Mouse (Mus musculus) brain, embryonic 14.5 days (tissue): ENCODE data around the gene Ugcg.

Source experiments
- CTCF ChIP-seq: fragments of 200-500 bp; IDR thresholded peaks from 2 replicates; pipeline ENCODE4 v1.5.1; 2012; ENCODE audit warnings: inconsistent platforms, mild to moderate bottlenecking, moderate library complexity, borderline replicate concordance; ENCODE audit not compliant: insufficient read depth, insufficient read length; ENCODE audit errors: extremely low read depth
- POLR2A ChIP-seq: fragments of 200-500 bp; IDR thresholded peaks from 2 replicates; pipeline ENCODE4 v1.6.1; 2012; ENCODE audit warnings: mild to moderate bottlenecking, inconsistent platforms, borderline replicate concordance; ENCODE audit not compliant: poor library complexity, insufficient read depth, insufficient read length, severe bottlenecking; ENCODE audit errors: extremely low read depth

GRCm38 (mm10) chr4:59240160-59240559 is 51.1 kb downstream of the Ugcg start:
- TF ChIP-seq CTCF: no peak
- TF ChIP-seq POLR2A: no peak
